Mouse (Mus musculus): Measurements from ENCODE around the gene A130010J15Rik. TPM values are rescaled to one million over a fixed set of nuclear protein-coding genes. Genes with fewer than 3 reads are reported as not detected.

Gene A130010J15Rik
- polyA plus RNA-seq, 1 experiment from 2014 or later, result 17.8 TPM

Other genes starting within 250 kb of the A130010J15Rik start
- 5.6 and 5.8 TPM in 2 replicates for gene Syt14, start 132.3 kb upstream of the A130010J15Rik start, polyA plus RNA-seq (2014; fragmentation: Nextera tagmentation; extraction: Ambion mirVana)
- gene Diexf, start 37.8 kb upstream of the A130010J15Rik start, polyA plus RNA-seq (2014; fragmentation: Nextera tagmentation; extraction: Ambion mirVana), result 12.2 and 13.3 TPM in 2 replicates
- gene Irf6, start 14.9 kb upstream of the A130010J15Rik start, polyA plus RNA-seq (2014; fragmentation: Nextera tagmentation; extraction: Ambion mirVana), result 8.2 and 11.5 TPM in 2 replicates
- gene Traf3ip3, start 33.7 kb downstream of the A130010J15Rik start, polyA plus RNA-seq (2014; fragmentation: Nextera tagmentation; extraction: Ambion mirVana), result 1.2 and 1.5 TPM in 2 replicates
- gene Lamb3, start 39.7 kb downstream of the A130010J15Rik start, polyA plus RNA-seq (2014; fragmentation: Nextera tagmentation; extraction: Ambion mirVana), result 0.60 and 0.79 TPM in 2 replicates
- gene Hsd11b1, start 96.0 kb downstream of the A130010J15Rik start, polyA plus RNA-seq (2014; fragmentation: Nextera tagmentation; extraction: Ambion mirVana), result 0.16 and 0.23 TPM in 2 replicates
- gene G0s2, start 105.2 kb downstream of the A130010J15Rik start, polyA plus RNA-seq (2014; fragmentation: Nextera tagmentation; extraction: Ambion mirVana), result 6.2 and 6.9 TPM in 2 replicates
- 12.2 and 17.1 TPM in 2 replicates for gene Camk1g, start 202.3 kb downstream of the A130010J15Rik start, polyA plus RNA-seq (2014; fragmentation: Nextera tagmentation; extraction: Ambion mirVana)